Mouse (Mus musculus) cerebellum, adult 2 months (tissue): ENCODE measurements around the gene Dtx1.

Experiments used
- CTCF ChIP-seq: fragments of 200-500 bp; IDR thresholded peaks from 2 replicates; pipeline ENCODE4 v1.5.1; 2011; ENCODE audit warnings: low read depth, mild to moderate bottlenecking, control low read depth, low read length, moderate library complexity, borderline replicate concordance; ENCODE audit not compliant: insufficient read depth
- POLR2A ChIP-seq: fragments of 200-500 bp; IDR thresholded peaks from 2 replicates; pipeline ENCODE4 v1.6.1; 2011; ENCODE audit warnings: low read length, control low read depth, borderline replicate concordance; ENCODE audit not compliant: insufficient read depth

- no peak for TF ChIP-seq CTCF
- TF ChIP-seq POLR2A: no peak
Observed at GRCm38 (mm10) chr5:120734380-120734990, 22.8 kb upstream of the Dtx1 start.
